Mouse (Mus musculus) megakaryocyte, adult 5-6 weeks (primary cell): Measurements from ENCODE around the gene Tcf15. TPM values are rescaled to one million over a fixed set of nuclear protein-coding genes. Genes with fewer than 3 reads are reported as not detected.
A peak's percentile ranks its signal among the peaks of the same experiment; 100 is the strongest.

ENCODE experiments used
- ATAC-seq: 2 replicates; pipeline ENCODE4 v1.8.0; 2016; ENCODE audit warnings: mild to moderate bottlenecking, inconsistent platforms; ENCODE audit not compliant: poor library complexity, severe bottlenecking
- total RNA-seq, 2 experiments: library from RNA; stranded (forward) in 1 of 2; stranded (reverse) in 1 of 2; fragments of 153-499, 151-499 nt in 1 of 2; fragments of 221-1000, 200-1000 nt in 1 of 2; gene quantifications; 2 replicates each; pipeline versions ENCODE4 v1.2.3 to v1.2.4; 2015 to 2017

Tcf15 gene
- total RNA-seq, 2 experiments from 2014 or later: not detected

- ATAC-seq: no peak
Observed at GRCm38 (mm10) chr2:152166257-152166656, 22.9 kb downstream of the Tcf15 start.

DNA sequence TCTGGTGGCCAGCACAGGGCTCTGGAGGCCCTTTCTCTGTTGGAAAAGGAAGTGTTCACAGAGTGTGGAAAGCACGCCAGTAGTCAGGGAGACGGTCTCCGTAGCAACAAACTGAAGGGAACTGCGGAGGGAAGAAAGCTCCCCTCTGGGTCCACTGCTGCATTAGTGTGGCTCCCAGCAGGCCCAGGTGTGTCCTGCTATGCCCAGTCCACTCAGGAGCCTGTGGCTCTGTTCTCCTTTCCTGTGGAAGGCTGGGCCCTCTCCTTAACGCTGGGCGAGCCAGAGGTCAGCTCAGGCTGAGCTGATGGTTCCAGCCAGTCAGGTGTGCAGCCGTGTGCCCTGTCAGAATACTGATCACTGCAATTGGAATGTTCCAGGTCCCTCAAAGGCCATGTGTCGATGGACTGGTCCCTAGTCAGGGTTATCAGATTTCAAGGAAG, 24.5 kb downstream of the Tcf15 start:
- ATAC-seq: no peak

GRCm38 (mm10) chr2:152169377-152169776, 26.0 kb downstream of the Tcf15 start:
- no peak for ATAC-seq

- ATAC-seq: no peak
Observed at GRCm38 (mm10) chr2:152174861-152175260, 31.5 kb downstream of the Tcf15 start.

DNA sequence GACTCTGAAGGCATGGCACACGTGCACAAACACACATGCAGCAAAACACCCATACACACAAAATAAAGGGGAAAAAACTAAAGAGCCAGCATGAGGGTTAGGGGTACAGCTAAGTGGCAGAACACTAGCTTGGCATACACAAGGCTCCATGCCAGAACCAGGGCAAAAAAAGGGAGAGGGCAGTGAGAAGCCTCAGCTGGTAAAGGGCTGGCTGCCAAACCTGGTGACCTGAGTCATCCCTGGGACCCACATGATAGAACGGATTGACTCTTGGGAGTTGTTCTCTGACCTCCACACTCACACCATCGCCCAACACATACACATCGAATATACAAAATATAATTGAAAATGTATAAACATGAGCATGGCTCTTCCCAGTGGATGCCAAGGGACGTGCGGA, 33.3 kb downstream of the Tcf15 start:
- no peak for ATAC-seq

DNA sequence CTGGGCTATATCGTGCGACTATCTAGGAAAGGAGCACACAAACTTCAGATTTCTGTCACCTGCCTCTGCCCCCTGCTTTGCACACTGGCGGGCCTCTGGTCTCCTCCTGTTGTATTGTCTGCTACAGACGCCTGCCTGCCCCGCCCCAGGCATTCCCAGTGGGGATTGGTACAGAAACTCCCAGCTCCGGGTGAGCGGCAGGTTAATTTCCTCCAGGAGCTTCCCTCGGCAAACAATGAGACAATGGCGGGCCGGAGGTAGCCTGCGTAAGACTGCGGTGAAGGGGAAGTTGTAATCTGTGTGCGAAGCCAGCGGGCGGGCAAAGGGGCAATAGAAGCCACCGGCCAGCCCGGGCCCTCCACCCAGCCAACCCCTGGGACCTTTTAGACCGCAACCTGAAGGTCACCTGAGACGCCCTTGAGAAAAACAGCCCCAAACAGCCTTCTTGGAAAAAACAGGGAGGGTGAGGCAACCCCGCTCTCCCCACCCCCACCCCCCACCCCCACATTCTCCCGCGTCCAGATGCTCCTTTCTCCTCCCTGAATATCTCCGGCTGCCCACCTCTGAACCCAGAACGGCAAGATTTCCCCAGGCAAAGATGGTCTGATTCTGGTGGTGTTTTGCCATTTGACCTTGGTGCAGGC, 33.9 kb downstream of the Tcf15 start:
- ATAC-seq: no peak

- no peak for ATAC-seq
Observed at GRCm38 (mm10) chr2:152177806-152178170, 34.4 kb downstream of the Tcf15 start.

DNA sequence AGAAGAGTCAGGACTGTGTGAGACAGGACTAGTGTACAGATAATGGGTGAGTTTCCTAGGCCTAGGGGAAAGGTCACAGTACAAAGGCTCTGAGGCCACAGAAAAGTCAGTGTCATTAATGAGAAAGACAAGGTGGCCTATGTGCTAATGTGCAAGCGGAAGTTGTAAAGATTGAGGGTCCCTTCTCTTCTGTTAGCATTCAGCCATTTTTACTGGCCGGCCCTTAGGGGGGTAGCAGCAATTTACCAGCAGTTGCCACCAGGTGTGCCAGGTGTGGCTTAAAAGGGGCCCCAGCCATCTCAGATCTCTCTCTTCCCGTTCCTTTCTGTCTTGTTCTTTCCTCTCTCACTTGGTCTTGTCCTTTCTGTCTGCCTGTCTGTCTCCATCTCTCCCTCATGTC, 35.0 kb downstream of the Tcf15 start:
- no peak for ATAC-seq

DNA sequence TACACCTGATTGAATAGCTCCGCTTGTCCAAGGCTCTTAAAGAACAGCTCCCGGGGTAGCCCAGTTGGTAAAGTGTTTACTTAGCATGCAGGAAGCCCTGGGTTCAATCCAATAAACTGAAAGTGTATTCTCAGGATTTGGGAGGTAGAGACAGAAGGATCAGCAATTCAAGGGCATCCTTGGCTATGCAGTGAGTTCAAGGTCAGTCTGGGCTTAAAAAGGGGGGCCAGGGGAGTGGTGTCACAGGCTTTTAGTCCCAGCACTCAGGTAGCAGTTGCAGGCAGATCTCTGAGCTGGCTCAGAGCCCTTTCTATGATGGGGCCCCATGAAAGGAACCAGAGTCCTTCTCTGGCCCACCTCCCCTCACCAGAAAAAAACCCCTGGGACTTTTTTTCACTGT, 35.9 kb downstream of the Tcf15 start:
- no peak for ATAC-seq

GRCm38 (mm10) chr2:152180323-152180722, 37.0 kb downstream of the Tcf15 start:
- ATAC-seq: no peak

DNA sequence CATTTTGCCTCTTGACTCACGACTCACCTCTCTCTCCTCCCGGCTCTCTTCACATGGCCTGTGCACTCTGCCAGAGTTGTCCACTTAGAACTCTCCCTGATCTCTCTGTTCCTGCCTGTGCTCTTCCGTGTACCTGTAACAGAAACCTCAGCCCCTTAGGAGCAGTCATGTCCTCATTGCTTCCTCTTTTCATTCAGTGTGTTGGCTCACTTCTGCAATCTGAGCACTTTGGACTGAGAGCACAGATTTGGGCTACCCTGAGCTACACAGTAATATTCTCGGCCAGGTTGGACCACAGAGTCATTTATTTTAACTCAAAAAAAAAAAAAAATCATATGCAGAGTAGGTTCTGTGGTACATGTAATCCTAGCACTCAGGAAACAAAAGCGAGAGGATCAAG, 43.8 kb downstream of the Tcf15 start:
- peak; percentile 90 for ATAC-seq

DNA sequence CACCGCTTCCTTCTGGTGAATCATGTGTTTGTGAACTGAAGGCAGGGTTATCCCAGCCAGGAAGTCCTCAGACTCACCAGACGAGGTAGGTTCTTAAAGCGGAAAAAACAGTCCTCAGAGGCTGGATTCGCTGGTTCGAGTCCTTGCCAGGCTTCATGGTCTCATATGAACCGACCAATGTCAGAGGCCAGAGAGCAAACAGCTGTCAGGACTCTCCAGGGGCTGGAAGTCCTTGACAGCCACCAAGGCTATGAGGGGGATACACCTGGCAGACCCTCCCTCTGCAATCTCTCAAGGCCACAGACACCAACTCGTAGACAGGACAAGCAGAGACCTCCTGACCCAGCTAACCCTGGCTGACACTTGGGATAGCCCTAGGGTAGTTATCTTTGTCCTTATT, 45.9 kb downstream of the Tcf15 start:
- ATAC-seq: no peak

GRCm38 (mm10) chr2:152189640-152190039, 46.3 kb downstream of the Tcf15 start:
- no peak for ATAC-seq

- no peak for ATAC-seq
Observed at GRCm38 (mm10) chr2:152190161-152190560, 46.8 kb downstream of the Tcf15 start.

DNA sequence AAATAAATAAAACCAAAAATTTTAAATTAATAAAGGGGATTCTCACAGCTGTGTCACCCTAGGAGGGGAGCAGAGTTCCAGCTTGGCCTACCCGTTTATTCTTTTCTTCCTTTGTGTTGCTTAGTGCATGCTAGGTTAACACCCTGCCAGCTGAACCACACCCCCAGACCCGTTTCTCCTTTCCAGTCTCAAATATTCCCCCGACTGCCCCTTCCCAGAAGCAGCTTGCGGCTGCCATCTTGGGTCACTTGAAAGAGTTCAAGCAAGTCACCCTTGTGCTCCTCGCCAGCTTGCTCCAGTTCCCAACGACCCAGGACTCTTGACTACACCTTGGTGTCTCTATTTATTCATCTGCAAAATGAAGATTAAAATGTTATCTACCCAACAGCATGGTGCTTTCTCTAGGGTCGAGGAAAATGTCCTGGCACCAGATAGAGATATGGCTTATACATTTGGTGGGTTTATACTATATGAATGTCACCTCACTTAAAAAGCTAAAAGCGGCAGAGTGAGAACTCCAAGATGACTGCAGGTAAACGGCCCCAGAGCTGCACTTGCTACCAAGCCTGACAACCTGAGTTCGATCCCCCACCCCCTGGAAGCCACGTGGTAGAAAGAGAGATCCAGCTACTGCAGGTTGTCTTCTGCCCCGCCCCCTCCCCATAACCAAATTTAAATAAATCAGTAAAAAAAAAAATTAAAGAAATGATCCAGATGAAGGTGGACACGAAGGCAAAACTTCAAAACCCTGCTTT, 49.4 kb downstream of the Tcf15 start:
- ATAC-seq: no peak

DNA sequence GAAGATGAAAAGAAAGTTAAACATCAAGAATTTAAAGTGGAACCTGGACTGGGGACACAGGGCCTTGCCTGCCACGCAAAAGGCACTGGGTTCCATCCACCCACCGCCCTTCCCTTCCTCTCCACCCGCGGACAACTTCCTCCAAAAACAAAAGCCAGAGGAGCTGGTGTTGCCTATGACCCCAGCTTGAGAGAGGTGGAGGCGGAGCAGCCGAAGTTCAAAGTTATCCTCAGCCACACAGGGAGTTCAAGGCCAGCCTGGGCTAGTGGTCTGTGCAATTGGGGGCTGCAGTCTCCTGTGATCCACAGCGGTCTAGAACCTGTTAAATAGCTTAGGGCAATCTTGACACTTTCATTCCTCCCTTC, 50.0 kb downstream of the Tcf15 start:
- ATAC-seq: no peak

GRCm38 (mm10) chr2:152194586-152194985, 51.2 kb downstream of the Tcf15 start:
- no peak for ATAC-seq

DNA sequence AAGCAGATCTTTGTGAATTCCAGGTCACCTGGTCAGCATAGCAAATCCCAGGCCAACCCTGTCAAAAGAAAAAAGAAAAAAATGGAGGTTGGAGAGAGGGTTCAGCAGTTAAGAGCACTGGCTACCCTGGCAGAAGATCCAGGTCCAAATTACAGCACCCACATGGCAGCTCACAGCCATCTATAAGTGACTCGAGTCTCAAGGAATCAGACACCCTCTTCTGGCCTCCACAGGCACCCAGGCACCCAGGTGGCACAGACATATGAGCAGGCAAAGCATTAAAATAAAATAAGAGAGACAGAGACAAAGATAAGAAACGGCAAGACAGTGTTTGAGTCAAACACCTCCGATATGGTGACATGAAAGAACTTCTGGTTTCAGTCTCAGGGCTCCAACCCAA, 53.5 kb downstream of the Tcf15 start:
- no peak for ATAC-seq

DNA sequence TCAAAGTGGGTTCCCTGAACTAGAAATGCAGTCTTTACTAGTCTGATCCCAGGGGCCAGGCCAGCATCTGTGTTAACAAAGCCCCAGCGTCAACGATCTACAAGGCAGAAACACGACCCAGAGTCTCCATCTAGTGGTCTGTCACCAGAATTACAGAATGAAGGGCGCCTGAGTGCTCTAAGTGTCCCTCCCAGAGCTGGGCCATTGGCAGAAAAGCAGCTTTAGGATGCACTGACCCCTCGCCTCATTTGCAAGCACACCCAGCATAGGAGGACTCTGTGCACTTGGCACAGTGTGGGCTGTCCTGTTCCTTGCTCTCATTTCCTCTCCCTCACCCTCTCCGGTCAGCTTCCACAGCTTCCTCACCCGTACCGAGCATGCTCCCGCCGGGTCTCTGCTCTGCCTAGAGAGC, 53.9 kb downstream of the Tcf15 start:
- peak; percentile 98 for ATAC-seq
